Mouse (Mus musculus): ENCODE measurements around the gene Gm49711. TPM values are rescaled to one million over a fixed set of nuclear protein-coding genes. Genes with fewer than 3 reads are reported as not detected.
"Not testable (repeated sequence)": the region's sequence is repeated elsewhere in the genome, so short reads cannot be mapped to it uniquely, and the experiment has no call there.

The Gm49711 gene
- polyA plus RNA-seq, 1 experiment from 2014 or later, result 0.63 TPM

DNA sequence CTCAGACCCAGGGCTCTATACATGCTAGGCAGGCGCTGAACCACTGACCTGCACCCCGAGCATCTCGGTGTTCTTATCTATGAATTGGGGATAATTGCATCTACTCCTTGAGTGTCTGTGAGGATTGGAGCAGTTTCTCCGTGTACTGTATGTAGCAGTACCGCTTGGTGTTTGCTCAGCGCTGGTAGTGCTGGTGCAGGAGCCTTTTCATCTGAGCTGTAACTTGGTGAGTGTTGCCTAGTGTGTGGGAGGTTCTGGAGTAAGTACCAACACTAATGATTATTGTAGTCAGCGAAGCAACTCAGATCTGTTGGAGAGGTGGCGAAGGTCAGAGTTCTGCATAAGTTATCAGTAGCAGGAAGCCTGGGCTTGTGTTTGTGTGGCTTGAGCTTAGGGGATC, 12.2 kb downstream of the Gm49711 start:
- H3K4me1 ChIP-seq, result no peaks in the 10 kb centered on the region
- no peak overlapping the region for H3K9ac ChIP-seq
- 94% methylated on average over 8 of the region's 8 CpGs for WGBS
- H3K36me3 ChIP-seq, result peaks cover 43% of the 10 kb centered on the region
- H3K27ac ChIP-seq, result no peak overlapping the region
- ATAC-seq (ENCODE audit: insufficient number of reproducible peaks, insufficient read depth, low FRiP score, low TSS enrichment, low read depth), result no peak
- H3K27me3 ChIP-seq, result no peaks in the 10 kb centered on the region
- H3K4me2 ChIP-seq, result no peak overlapping the region
- H3K9me3 ChIP-seq, result no peaks in the 10 kb centered on the region
- H3K4me3 ChIP-seq, result no peak overlapping the region

DNA sequence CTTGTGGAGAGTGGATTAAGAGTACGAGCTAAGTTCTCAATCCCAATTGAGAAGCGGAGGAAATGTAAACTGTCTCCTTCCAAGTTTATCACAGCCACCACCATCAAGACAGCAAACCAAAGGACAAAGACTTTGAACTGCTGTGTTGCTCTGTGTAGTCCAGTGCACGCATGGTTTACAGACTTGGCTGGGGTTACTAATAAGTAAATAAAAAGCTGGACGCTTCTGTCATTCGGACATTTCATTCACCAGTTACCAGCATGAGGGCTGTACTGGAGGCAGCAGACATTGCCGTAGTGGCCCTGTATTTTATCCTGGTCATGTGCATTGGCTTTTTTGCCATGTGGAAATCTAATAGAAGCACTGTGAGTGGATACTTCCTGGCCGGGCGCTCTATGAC, 18.7 kb downstream of the Gm49711 start:
- ATAC-seq (ENCODE audit: insufficient number of reproducible peaks, insufficient read depth, low FRiP score, low TSS enrichment, low read depth), result no peak
- Histone ChIP-seq H3K9ac (no peak overlapping the region), H3K36me3 (peaks cover 39% of the 10 kb centered on the region), H3K4me1 (0 out of 2 replicates have a peak, but pooled peaks cover 6% of the 10 kb centered on the region), H3K27me3 (no peaks in the 10 kb centered on the region), H3K4me2 (no peak overlapping the region), H3K9me3 (no peaks in the 10 kb centered on the region), H3K27ac (no peak overlapping the region), H3K4me3 (no peak overlapping the region)
- 93% methylated on average over 8 of the region's 8 CpGs for WGBS

DNA sequence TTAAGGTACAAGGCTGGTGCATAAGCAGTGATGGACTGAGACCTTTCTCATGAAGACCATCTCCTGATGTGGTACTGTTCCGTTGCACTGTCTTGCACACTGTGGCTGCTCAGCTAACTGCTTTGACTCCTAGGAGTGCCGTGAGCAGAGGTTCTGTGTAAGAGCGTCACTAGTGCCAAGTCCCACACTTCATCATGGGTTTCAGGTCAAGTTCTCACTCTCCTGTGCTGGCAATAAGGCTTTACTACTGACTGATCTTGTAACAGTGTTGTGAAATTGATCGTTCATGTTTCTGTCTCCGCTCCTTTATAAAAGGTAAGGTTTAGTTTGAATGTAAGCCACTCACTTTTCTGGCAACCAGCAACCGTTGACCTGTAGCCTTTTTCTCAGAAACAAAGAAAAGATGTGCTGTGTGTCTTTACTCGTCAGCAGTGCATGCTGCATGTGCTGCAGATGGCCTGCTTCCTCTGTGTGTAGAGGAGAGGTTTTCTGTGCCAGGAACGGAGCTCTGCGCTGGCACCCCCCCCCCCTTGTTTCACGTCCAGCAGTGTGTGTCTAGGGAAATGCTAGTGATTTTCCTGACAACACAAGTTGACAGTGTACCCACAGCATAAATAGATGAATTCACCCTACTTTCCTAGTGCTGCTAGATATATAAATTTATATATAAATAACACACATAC, 25.8 kb downstream of the Gm49711 start:
- 86% methylated on average over 10 of the region's 10 CpGs for WGBS
- H3K9ac ChIP-seq, result no peak overlapping the region
- no peaks in the 10 kb centered on the region for H3K9me3 ChIP-seq
- H3K4me1 ChIP-seq, result 0 out of 2 replicates have a peak, but pooled peaks cover under 1% of the 10 kb centered on the region
- no peak overlapping the region for H3K4me2 ChIP-seq
- no peak overlapping the region for H3K4me3 ChIP-seq
- peaks cover 17% of the 10 kb centered on the region for H3K36me3 ChIP-seq
- no peak for ATAC-seq (ENCODE audit: insufficient number of reproducible peaks, insufficient read depth, low FRiP score, low TSS enrichment, low read depth)
- no peak overlapping the region for H3K27ac ChIP-seq
- no peaks in the 10 kb centered on the region for H3K27me3 ChIP-seq

DNA sequence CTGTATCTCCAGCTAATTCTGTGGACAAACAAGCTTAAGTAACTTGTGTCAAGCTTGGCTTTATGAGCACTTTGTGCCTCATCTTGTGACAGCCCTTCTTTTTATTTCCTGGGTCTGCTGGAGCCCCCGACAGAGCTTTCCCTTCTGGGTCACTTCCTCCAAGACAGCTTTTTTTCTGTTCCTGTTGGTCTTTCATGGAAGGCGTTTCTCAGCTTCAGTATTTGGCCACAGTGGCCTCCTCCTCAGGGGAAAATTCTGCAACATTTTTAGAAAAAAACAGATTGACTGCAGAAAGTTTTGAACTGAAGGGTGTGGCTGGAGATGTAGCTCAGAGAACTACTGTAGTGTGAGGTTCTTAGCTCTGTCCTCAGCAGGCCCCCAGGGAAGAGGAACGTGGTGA, 31.1 kb downstream of the Gm49711 start:
- Histone ChIP-seq H3K27ac (no peak overlapping the region), H3K27me3 (no peaks in the 10 kb centered on the region), H3K36me3 (no peaks in the 10 kb centered on the region; the same call in 1 of the 2 replicates), H3K4me1 (peaks cover 16% of the 10 kb centered on the region), H3K9me3 (no peaks in the 10 kb centered on the region), H3K9ac (no peak overlapping the region), H3K4me2 (no peak overlapping the region), H3K4me3 (no peak overlapping the region)
- no peak for ATAC-seq (ENCODE audit: insufficient number of reproducible peaks, insufficient read depth, low FRiP score, low TSS enrichment, low read depth)
- 69% methylated on average over 3 of the region's 3 CpGs for WGBS

DNA sequence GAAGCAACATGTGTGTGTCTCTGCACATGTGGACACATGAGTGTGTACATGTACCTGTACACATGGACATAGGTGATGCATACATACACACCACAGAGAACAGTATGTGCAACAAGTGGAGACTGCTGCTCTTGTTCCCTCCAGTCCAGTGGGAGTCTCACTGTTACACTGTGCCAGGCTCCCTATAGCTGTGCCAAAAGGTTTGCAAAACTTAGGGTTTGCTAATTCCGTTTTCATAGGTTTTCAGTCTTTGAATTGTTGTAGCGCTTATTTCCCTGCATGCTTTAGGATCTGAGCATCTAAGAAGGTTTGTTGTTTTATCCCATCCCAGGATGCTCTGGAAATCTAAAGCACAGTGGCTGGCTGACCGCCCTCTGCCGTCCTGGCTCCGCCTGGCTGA, 33.8 kb downstream of the Gm49711 start:
- 86% methylated on average over 5 of the region's 5 CpGs for WGBS
- Histone ChIP-seq H3K9ac (no peak overlapping the region), H3K4me3 (no peak overlapping the region), H3K4me1 (peaks cover 16% of the 10 kb centered on the region), H3K9me3 (no peaks in the 10 kb centered on the region), H3K36me3 (no peaks in the 10 kb centered on the region; the same call in 1 of the 2 replicates), H3K27ac (no peak overlapping the region), H3K4me2 (no peak overlapping the region), H3K27me3 (no peaks in the 10 kb centered on the region)
- no peak for ATAC-seq (ENCODE audit: insufficient number of reproducible peaks, insufficient read depth, low FRiP score, low TSS enrichment, low read depth)

DNA sequence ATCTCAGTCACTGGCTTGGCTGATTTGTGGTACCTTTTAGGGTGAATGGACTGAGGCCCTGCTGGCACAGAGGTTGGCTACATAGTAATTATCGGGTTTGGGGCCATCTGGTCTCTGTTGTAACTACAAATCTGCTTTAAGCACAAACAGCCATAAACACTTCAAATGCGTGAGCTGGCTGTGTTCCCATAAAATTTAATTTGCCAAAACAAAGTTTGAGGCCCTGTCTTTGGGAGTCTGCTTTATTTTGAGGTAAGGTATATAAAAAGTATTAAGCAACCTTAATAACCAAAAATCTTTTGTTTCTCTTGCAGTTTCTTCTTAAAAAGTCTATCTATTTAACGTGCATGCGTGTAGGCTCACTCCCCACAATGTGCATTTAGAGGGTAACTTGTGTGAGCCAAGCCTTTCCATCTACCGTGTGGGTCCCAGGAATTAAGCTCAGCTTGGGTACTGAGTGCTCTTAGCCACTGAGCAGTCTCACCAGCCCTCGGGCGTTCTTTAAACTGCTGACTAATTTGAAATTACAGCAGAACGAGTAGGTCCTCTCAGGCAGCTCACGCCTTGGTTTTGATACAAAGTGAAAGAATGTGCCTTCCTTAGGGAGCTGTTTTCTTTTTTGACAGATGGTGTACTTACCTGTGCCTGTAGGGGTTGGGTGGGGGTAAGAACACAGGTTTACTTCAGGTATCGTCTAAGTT, 40.4 kb downstream of the Gm49711 start:
- no peaks in the 10 kb centered on the region for H3K27me3 ChIP-seq
- H3K9me3 ChIP-seq, result no peaks in the 10 kb centered on the region
- H3K4me3 ChIP-seq, result no peak overlapping the region
- H3K9ac ChIP-seq, result no peak overlapping the region
- H3K36me3 ChIP-seq, result peaks cover 6% of the 10 kb centered on the region; the same call in 1 of the 2 replicates
- H3K4me1 ChIP-seq, result peaks cover 30% of the 10 kb centered on the region
- ATAC-seq (ENCODE audit: insufficient number of reproducible peaks, insufficient read depth, low FRiP score, low TSS enrichment, low read depth), result no peak
- WGBS, result 50% methylated on average over 10 of the region's 10 CpGs
- no peak overlapping the region for H3K4me2 ChIP-seq
- H3K27ac ChIP-seq, result no peak overlapping the region

DNA sequence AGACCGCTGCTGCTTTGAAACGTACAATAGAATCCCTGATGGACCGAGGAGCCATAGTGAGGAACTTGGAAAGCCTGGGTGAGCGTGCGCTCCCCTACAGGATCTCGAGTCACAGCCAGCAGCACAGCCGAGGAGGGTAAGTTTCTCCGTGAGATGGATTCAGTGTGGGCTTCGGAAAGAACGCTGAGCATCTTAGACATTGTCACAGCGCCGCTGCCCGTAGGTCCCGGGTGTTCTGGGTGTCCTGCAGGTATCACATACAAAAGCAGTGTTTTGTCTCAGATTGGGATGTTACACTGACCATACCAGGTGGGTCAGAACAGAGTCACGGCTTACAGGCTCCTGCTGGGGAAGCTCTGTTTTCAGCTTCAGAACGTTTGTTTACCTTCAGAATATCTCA, 41.5 kb downstream of the Gm49711 start:
- WGBS, result 74% methylated on average over 16 of the region's 16 CpGs
- no peak overlapping the region for H3K27ac ChIP-seq
- no peak overlapping the region for H3K9ac ChIP-seq
- H3K9me3 ChIP-seq, result no peaks in the 10 kb centered on the region
- H3K27me3 ChIP-seq, result no peaks in the 10 kb centered on the region
- H3K4me2 ChIP-seq, result no peak overlapping the region
- H3K4me1 ChIP-seq, result peaks cover 33% of the 10 kb centered on the region
- H3K4me3 ChIP-seq, result no peak overlapping the region
- ATAC-seq (ENCODE audit: insufficient number of reproducible peaks, insufficient read depth, low FRiP score, low TSS enrichment, low read depth), result no peak
- peaks cover 6% of the 10 kb centered on the region; the same call in 1 of the 2 replicates for H3K36me3 ChIP-seq

DNA sequence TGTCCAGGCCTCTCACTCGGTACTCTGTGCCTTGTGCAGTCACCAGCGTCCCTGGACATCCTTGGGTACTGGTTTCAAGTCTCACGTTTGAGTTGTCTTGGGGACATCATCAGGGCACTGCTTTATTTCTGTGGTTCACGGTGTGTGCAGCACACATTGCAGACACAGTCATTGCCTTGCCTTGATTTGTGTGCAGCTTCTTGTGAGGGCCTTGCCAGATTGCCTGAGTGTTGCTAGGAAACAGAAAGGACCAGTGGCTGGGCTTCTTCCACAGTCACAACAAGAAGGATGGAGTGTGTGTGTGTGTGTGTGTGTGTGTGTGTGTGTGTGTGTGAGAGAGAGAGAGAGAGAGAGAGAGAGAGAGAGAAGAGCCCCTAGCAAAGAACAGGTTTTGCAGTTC, 42.0 kb downstream of the Gm49711 start:
- Histone ChIP-seq H3K4me1 (peaks cover 38% of the 10 kb centered on the region), H3K27ac (no peak overlapping the region), H3K36me3 (peaks cover 6% of the 10 kb centered on the region; the same call in 1 of the 2 replicates), H3K9ac (no peak overlapping the region), H3K4me3 (no peak overlapping the region), H3K9me3 (no peaks in the 10 kb centered on the region), H3K27me3 (no peaks in the 10 kb centered on the region), H3K4me2 (no peak overlapping the region)
- ATAC-seq (ENCODE audit: insufficient number of reproducible peaks, insufficient read depth, low FRiP score, low TSS enrichment, low read depth), result no peak
- 77% methylated on average over 4 of the region's 4 CpGs for WGBS

DNA sequence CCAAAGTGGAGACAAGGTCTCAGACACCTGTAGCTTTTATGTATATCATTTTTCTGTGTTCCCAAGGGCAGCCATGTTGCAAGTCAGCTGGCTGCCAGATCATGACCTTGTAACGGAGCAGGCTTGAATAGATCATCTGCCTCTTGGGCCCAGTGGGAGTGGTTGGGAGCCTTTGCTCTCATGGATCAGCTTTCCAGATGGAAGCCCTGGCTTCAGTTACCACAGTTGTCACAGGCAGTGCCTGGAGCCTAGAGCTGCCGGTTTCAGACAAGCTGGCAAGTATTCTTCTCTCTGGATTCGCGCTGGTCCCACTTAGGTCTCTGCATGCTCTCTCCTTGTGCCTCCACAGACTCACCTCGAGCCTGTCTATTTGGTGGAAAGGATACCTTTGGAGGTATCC, 44.0 kb downstream of the Gm49711 start:
- H3K4me1 ChIP-seq, result peaks cover 49% of the 10 kb centered on the region

DNA sequence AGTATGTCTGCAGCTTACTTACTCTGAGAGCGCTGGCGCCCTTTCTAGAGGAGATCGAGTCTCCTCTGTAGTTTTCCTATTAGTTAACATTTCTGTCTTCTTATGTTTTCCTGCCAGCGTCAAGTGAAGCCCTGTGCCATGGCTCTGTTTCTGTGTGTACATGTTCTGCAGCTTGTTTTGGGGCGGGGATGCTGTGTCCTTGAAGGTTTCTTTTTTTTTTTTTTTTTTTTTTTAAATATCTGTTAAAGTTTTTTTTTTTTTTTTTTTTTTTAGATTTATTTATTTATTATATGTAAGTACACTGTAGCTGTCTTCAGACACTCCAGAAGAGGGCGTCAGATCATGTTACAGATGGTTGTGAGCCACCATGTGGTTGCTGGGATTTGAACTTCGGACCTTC, 44.8 kb downstream of the Gm49711 start:
- not testable (repeated sequence) for H3K9me3 ChIP-seq; H3K4me3 ChIP-seq; H3K4me2 ChIP-seq; ATAC-seq (ENCODE audit: insufficient number of reproducible peaks, insufficient read depth, low FRiP score, low TSS enrichment, low read depth); H3K36me3 ChIP-seq; H3K9ac ChIP-seq; H3K27me3 ChIP-seq; H3K27ac ChIP-seq
- WGBS, result 90% methylated on average over 6 of the region's 7 CpGs
- peaks cover 44% of the 10 kb centered on the region for H3K4me1 ChIP-seq

More for the DNA sequence above, 44.0 kb downstream of the Gm49711 start:
- no peaks in the 10 kb centered on the region for H3K27me3 ChIP-seq
- no peaks in the 10 kb centered on the region for H3K9me3 ChIP-seq
- peaks cover 6% of the 10 kb centered on the region; the same call in 1 of the 2 replicates for H3K36me3 ChIP-seq
- H3K27ac ChIP-seq, result no peak overlapping the region
- no peak for ATAC-seq (ENCODE audit: insufficient number of reproducible peaks, insufficient read depth, low FRiP score, low TSS enrichment, low read depth)
- H3K9ac ChIP-seq, result no peak overlapping the region
- H3K4me3 ChIP-seq, result no peak overlapping the region
- WGBS, result 68% methylated on average over 5 of the region's 5 CpGs
- H3K4me2 ChIP-seq, result no peak overlapping the region

DNA sequence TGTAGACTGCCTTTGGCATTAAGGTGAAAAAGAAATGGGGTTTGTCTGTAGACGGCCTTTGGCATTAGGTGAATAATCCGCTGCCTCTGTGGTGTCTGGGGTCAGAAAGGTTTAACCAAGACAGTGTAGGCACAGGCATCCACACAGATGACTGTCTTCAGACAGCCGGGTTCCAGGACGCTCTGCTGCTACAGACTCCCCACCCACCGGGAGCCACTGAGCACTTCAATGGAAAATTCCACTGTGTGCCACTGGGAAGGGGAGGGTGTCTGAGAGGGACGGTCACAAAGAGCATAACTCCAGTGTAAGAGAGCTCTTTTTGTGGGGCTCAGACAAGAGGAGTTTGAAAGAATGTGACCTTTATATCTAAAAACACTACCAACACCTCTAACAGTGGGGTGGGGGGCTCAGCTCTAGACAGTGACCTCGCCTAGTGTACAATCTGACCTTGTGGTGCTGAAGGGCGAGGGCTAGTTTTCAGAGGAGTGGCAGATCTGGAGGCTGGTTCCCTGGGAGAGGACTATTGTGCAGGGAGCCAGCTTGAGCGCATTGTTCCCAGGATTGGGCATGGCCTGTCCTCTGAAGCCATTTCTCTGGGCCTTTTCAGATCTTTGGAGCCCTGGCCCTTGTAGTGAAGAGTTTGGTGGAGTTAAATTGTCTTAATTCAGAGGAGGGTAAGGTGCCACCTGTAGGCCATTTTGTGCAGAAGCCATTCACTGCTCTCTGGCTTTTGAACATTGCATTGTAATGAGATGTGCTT, 45.6 kb downstream of the Gm49711 start:
- no peak overlapping the region for H3K9ac ChIP-seq
- no peak for ATAC-seq (ENCODE audit: insufficient number of reproducible peaks, insufficient read depth, low FRiP score, low TSS enrichment, low read depth)
- H3K27me3 ChIP-seq, result no peaks in the 10 kb centered on the region
- H3K9me3 ChIP-seq, result no peaks in the 10 kb centered on the region
- H3K27ac ChIP-seq, result no peak overlapping the region
- peaks cover 6% of the 10 kb centered on the region; the same call in 1 of the 2 replicates for H3K36me3 ChIP-seq
- peaks cover 37% of the 10 kb centered on the region for H3K4me1 ChIP-seq
- H3K4me3 ChIP-seq, result no peak overlapping the region
- WGBS, result 48% methylated on average over 9 of the region's 9 CpGs
- H3K4me2 ChIP-seq, result no peak overlapping the region

DNA sequence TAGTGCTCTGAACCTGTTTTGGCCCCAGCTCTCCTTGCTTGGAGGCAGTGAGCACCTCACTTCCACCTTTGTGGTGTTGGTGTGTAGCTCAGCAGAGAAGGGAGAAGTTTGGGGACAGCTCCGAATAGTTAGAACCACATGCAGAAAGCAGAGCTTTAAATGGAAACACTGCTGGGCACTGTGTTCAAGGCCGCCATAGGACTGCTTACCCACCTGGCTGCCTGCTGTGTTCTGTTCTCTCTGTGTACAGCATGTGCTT, 46.1 kb downstream of the Gm49711 start:
- Histone ChIP-seq H3K9ac (no peak overlapping the region), H3K9me3 (no peaks in the 10 kb centered on the region), H3K27me3 (no peaks in the 10 kb centered on the region), H3K4me3 (no peak overlapping the region), H3K27ac (no peak overlapping the region), H3K4me2 (no peak overlapping the region), H3K4me1 (peaks cover 32% of the 10 kb centered on the region), H3K36me3 (peaks cover 6% of the 10 kb centered on the region; the same call in 1 of the 2 replicates)
- no peak for ATAC-seq (ENCODE audit: insufficient number of reproducible peaks, insufficient read depth, low FRiP score, low TSS enrichment, low read depth)
- 86% methylated on average over 2 of the region's 2 CpGs for WGBS
